Mouse (Mus musculus) hindbrain, postnatal 0 days (tissue): ENCODE data around the gene Ppp1r14b. TPM values are rescaled to one million over a fixed set of nuclear protein-coding genes. Genes with fewer than 3 reads are reported as not detected.

Experiments
- ATAC-seq: fragments of 200-750 bp; cut with Nextera tagmentation; 2 replicates; pipeline ENCODE4 v1.8.0; 2017; ENCODE audit warnings: mild to moderate bottlenecking, moderate TSS enrichment, moderate library complexity
- DNase-seq: peaks from one replicate; pipeline ENCODE4 v3.0.0-alpha.2; 2015; ENCODE audit warnings: low spot score
- H3K27ac ChIP-seq: fragments of 300-500 bp; sonication (generic); 2 replicates; pipeline ENCODE4 v1.5.1; 2014; ENCODE audit warnings: mild to moderate bottlenecking
- H3K27me3 ChIP-seq: fragments of 300-500 bp; sonication (generic); 2 replicates; pipeline ENCODE4 v1.6.1; 2014; ENCODE audit warnings: low read length, mixed read lengths; ENCODE audit not compliant: insufficient read depth
- H3K36me3 ChIP-seq: fragments of 300-500 bp; sonication (generic); 2 replicates; pipeline ENCODE4 v1.6.1; 2014; ENCODE audit warnings: low read length, mixed read lengths; ENCODE audit not compliant: insufficient read depth
- H3K4me1 ChIP-seq: fragments of 300-500 bp; sonication (generic); 2 replicates; pipeline ENCODE4 v1.6.1; 2014; ENCODE audit warnings: antibody characterized with exemption, low read length, mixed read lengths; ENCODE audit not compliant: insufficient read depth
- H3K4me2 ChIP-seq: fragments of 300-500 bp; sonication (generic); 2 replicates; pipeline ENCODE4 v1.6.1; 2014; ENCODE audit warnings: low read depth, mild to moderate bottlenecking, low read length, moderate library complexity, mixed read lengths
- H3K4me3 ChIP-seq: fragments of 300-500 bp; sonication (generic); 2 replicates; pipeline ENCODE4 v1.5.1; 2014; ENCODE audit warnings: low read length
- H3K9ac ChIP-seq: fragments of 300-500 bp; sonication (generic); replicated peaks from 2 replicates; pipeline ENCODE4 v1.6.1; 2014; ENCODE audit warnings: mild to moderate bottlenecking, low read length, moderate library complexity, mixed read lengths
- H3K9me3 ChIP-seq: fragments of 300-500 bp; sonication (generic); 2 replicates; pipeline ENCODE4 v1.6.1; 2016; ENCODE audit warnings: low read length, mixed read lengths
- CTCF ChIP-seq: IDR thresholded peaks from 2 replicates; pipeline ENCODE4 v1.5.1; 2016; ENCODE audit warnings: antibody characterized with exemption, control low read depth, low read depth
- WGBS: fragments of 180-500 bp; shearing (Covaris S2); extraction: QIAGEN DNeasy Blood & Tissue Kit; methylation state at CpG from one replicate; pipeline ENCODE4 v1.1.7; 2014; 5-methylcytosine and 5-hydroxymethylcytosine counted together
- polyA plus RNA-seq: library from polyadenylated mRNA; unstranded; fragments of >200 nt; fragmentation: Nextera tagmentation; extraction: Ambion mirVana; gene quantifications from 2 replicates; pipeline ENCODE4 v1.2.1, GENCODE M21; 2015
- total RNA-seq: library from RNA; depleted of rRNA; stranded (reverse); fragments of >200 nt; gene quantifications from 2 replicates; pipeline ENCODE4 v1.2.3, GENCODE M21; 2014

The Ppp1r14b gene
- total and polyA plus RNA-seq, 2 experiments from 2014 or later: 155 to 210 TPM

DNA sequence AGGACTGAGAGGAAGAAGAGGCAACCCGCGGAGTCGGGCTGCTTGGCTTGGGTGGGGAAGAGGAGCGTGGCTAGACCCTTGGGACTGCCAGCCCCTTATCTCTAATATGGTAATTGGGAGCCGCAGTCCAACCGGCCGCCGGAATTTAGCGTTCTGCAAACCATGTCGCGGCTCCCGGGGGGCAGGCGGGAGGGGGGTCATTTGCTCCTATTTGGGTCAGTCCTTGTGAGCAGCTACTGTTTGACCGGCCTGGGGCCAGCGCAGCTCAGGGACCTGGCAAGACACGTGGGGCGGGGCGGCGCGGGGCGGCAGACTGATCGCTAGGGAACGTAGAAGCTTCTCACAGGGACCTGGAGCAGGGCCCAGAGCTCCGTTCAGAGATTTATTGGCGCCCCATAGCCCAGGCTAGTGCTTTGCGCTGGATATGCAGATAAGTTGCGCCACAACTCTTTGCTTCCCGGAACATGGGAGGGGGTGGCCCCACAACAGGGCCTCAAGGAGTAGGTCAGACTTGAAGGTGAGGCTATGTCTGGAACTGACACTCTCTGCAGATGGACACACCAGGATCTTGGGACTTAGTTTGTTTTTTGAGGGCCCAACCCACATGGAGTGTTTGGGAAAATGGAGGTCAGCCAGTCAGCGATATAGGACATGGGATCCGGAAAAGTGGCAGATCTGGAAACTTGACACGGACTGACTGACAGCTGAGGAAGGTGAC, 22.6 kb upstream of the Ppp1r14b start:
- Histone ChIP-seq H3K36me3 (0 out of 2 replicates have a peak, but pooled peaks cover 4% of the 10 kb centered on the region), H3K9ac (peak overlapping the region; percentile 59), H3K4me2 (peak overlapping the region; percentile 99), H3K27me3 (no peaks in the 10 kb centered on the region), H3K9me3 (no peaks in the 10 kb centered on the region), H3K4me1 (peaks cover 14% of the 10 kb centered on the region), H3K27ac (peak overlapping the region; percentile 91), H3K4me3 (peak overlapping the region; percentile 61)
- DNase-seq (peak; percentile 73), ATAC-seq (peak; percentile 48)
- no peak for TF ChIP-seq CTCF
- 2% methylated on average over 31 of the region's 31 CpGs for WGBS

DNA sequence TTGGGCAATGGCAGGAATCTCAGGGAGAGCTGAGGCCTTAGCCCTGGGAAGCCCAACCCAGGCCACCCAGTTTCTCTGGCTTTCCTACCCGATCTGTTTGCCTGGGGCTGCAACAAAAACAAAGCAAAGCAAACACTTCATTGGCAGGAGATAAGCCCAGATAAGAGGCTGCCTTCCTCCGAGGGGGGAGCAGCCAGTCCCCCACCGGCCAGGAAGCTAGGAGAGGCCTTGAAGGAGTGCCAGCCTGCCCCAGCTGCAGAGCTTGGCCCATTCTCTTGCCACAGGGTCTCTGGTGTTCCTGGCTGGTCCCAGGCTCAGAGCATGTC, 22.1 kb upstream of the Ppp1r14b start:
- H3K9ac ChIP-seq: peak overlapping the region; percentile 59; the same call in 1 of the 2 replicates
- no peak for TF ChIP-seq CTCF
- peak overlapping the region; percentile 91; the same call in 1 of the 2 replicates for H3K27ac ChIP-seq
- H3K4me3 ChIP-seq: peak overlapping the region; percentile 61; the same call in 1 of the 2 replicates
- H3K4me1 ChIP-seq: peaks cover 14% of the 10 kb centered on the region
- H3K27me3 ChIP-seq: no peaks in the 10 kb centered on the region
- peak overlapping the region; percentile 99 for H3K4me2 ChIP-seq
- H3K36me3 ChIP-seq: 0 out of 2 replicates have a peak, but pooled peaks cover 4% of the 10 kb centered on the region
- no peaks in the 10 kb centered on the region for H3K9me3 ChIP-seq
- 15% methylated on average over 3 of the region's 3 CpGs for WGBS
- DNase-seq: no peak
- no peak for ATAC-seq

DNA sequence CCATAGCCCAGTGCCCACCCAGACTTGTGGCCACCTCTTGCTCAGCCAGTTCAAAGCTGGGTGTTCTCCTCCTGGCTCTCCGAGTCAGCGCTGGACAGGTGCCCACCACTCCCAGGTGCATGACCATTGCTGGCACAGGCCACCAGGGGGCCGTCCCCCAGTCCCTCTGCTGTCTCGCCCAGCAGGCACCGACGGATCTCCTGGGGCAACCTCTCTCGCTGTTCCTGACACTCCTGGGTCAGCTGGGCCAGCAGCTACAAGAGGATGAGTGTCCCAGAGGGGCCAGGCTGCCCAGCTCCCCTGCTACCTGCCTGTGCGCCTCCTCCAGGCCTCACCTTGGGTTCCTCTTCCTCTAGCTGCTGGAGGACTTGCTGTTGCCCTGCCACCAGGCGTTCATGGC, 20.7 kb upstream of the Ppp1r14b start:
- H3K4me3 ChIP-seq: no peak overlapping the region
- ATAC-seq: no peak

DNA sequence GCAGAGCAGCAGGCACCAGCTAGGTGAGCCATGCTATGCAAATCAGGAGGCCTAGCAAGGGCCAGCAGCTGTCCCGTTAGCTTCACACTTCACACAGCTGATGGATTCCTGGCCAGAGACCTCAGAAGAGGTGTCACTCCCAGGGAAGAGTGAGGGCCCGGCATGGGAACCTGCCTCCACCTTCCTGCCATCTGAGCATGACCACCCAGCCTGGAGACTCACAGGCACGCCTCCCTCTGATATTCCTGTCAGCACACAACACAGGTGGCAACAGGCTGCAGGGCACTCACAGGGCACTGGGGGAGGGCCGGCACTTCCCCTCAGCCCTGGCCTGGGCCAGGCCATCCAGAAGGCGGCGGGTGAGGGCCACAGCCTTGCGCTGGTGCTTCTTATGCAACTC, 19.3 kb upstream of the Ppp1r14b start:
- 0 out of 2 replicates have a peak, but pooled peaks cover 4% of the 10 kb centered on the region for H3K36me3 ChIP-seq
- DNase-seq (no peak), ATAC-seq (no peak)
- H3K9ac ChIP-seq: no peak overlapping the region
- no peaks in the 10 kb centered on the region for H3K9me3 ChIP-seq
- no peak for TF ChIP-seq CTCF
- no peak overlapping the region for H3K27ac ChIP-seq
- no peaks in the 10 kb centered on the region for H3K27me3 ChIP-seq
- WGBS: 81% methylated on average over 7 of the region's 7 CpGs
- H3K4me1 ChIP-seq: peaks cover 14% of the 10 kb centered on the region
- H3K4me2 ChIP-seq: no peak overlapping the region
- no peak overlapping the region for H3K4me3 ChIP-seq

More for the DNA sequence above, 20.7 kb upstream of the Ppp1r14b start:
- Histone ChIP-seq H3K4me1 (peaks cover 14% of the 10 kb centered on the region), H3K36me3 (0 out of 2 replicates have a peak, but pooled peaks cover 4% of the 10 kb centered on the region), H3K27ac (no peak overlapping the region), H3K27me3 (no peaks in the 10 kb centered on the region), H3K9ac (no peak overlapping the region), H3K9me3 (no peaks in the 10 kb centered on the region), H3K4me2 (no peak overlapping the region)
- DNase-seq: no peak
- peak; percentile 42 for TF ChIP-seq CTCF
- 53% methylated on average over 9 of the region's 9 CpGs for WGBS

DNA sequence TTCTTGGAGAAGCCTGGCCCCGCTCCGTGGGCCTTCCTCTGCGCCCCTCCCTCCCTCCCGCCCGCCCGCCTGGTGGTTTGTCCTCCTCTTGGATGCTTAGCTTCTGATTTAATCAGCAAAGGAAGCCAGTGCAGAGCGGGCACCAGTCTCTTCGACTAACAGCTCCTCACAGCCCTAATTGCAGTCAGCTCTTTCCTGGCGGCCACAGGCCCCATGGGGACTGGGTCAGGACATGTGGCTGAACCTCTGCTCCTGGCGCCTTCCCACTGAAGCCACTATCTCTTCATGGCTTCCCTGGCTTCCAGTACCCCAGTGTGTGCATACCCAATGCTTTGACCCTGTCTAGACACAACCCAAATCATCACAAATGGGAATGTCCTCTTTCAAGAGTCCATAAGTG, 18.3 kb upstream of the Ppp1r14b start:
- H3K4me2 ChIP-seq: no peak overlapping the region
- TF ChIP-seq CTCF: no peak
- 0 out of 2 replicates have a peak, but pooled peaks cover 4% of the 10 kb centered on the region for H3K36me3 ChIP-seq
- ATAC-seq: no peak
- H3K4me1 ChIP-seq: peaks cover 14% of the 10 kb centered on the region
- no peak overlapping the region for H3K27ac ChIP-seq
- DNase-seq: no peak
- no peak overlapping the region for H3K9ac ChIP-seq
- no peaks in the 10 kb centered on the region for H3K27me3 ChIP-seq
- 86% methylated on average over 10 of the region's 10 CpGs for WGBS
- no peak overlapping the region for H3K4me3 ChIP-seq
- no peaks in the 10 kb centered on the region for H3K9me3 ChIP-seq

DNA sequence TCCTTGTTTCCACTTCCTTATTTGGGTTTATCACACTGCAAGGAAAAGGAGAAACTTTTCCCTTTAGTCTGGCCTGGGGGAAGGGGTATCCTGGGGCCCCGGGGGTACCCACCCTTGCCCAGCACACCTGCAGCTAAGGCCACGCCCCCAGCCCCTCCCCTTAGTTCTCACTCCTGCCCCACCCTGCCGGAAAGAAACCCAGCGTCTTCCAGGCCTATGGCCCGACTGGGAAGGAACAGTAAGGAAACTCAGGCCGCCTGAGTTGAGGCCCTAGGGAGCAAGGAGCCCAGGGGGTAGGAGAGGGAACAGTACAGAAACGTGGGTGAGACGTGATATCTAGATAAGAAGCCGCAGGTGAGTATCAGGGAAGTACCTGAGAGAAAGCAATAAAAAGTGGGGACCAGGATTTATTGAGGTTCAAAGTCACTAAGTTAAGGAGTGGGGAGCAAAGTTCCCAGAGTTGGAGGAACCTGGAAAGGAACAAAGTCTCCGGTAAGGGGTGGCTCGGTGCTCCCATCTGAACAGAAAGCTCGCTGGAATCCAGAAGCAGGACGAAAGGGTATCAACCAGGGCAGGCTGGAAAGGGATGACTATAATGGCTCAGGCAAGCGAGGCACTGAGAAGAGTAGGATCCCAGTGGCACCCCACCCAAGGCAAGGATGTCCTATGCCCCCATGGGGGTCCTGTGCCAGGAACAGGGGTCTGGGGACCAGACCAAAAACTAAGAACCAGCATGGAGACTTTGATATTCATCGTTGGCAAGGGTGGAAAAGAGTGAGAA, 6.1 kb upstream of the Ppp1r14b start:
- Histone ChIP-seq H3K36me3 (no peaks in the 10 kb centered on the region), H3K9me3 (no peaks in the 10 kb centered on the region), H3K27ac (no peak overlapping the region), H3K4me1 (no peaks in the 10 kb centered on the region), H3K27me3 (0 out of 2 replicates have a peak, but pooled peaks cover 3% of the 10 kb centered on the region), H3K9ac (peak overlapping the region; percentile 35; the same call in 1 of the 2 replicates), H3K4me3 (peak overlapping the region; percentile 41), H3K4me2 (peak overlapping the region; percentile 52)
- 17% methylated on average over 15 of the region's 15 CpGs for WGBS
- DNase-seq (no peak), ATAC-seq (no peak)
- no peak for TF ChIP-seq CTCF

DNA sequence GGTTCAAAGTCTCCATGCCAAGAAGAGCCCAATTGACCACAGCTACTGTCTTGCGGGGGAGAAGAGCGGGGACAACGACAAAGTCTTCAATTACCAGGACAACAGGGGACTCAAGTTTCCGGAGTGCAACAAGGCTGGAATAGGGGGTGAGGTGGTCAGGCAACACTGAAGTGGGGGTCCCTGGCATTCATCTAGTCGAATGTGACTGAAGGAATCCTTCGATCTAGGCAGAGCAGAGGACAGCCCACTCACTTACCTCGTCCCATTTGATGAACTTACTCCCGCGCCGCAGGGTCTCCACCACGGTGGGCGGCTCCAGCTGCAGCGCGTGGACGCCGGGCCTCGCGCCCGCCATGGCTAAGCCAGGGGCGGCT, 5.5 kb upstream of the Ppp1r14b start:
- Histone ChIP-seq H3K4me3 (peak overlapping the region; percentile 41), H3K27me3 (0 out of 2 replicates have a peak, but pooled peaks cover 3% of the 10 kb centered on the region), H3K4me2 (peak overlapping the region; percentile 52), H3K9ac (peak overlapping the region; percentile 35), H3K9me3 (no peaks in the 10 kb centered on the region), H3K27ac (no peak overlapping the region), H3K4me1 (no peaks in the 10 kb centered on the region), H3K36me3 (no peaks in the 10 kb centered on the region)
- ATAC-seq (peak; percentile 6; the same call in 1 of the 2 replicates), DNase-seq (no peak)
- TF ChIP-seq CTCF: no peak
- WGBS: under 1% methylated on average over 17 of the region's 20 CpGs
